ENCODE assay signal across 9 mouse cellular contexts in genomic region chr2:32436686-32437372, GRCm38 (mm10). TPM values are rescaled to one million over a fixed set of nuclear protein-coding genes. Genes with fewer than 3 reads are reported as not detected.
A peak's percentile ranks its signal among the peaks of the same experiment; 100 is the strongest.
DNase-seq lines count a peak whose midpoint lies in the region; ATAC-seq and TF ChIP-seq lines count a peak whose summit lies in the region.
"Had no signal": no experiment of that assay in that cellular context is flagged by ENCODE, and none has a peak within 500 bp of the region (broad histone marks: within the 10 kb centered on the region; RNA-seq: fewer than 3 reads in every experiment).

No protein-coding gene starts in this region.

- H3K27me3 ChIP-seq in embryonic facial prominence, embryonic 15.5 days, result no peaks in the 10 kb centered on the region
- H3K27me3 ChIP-seq in hindbrain, postnatal 0 days (ENCODE audit: insufficient read depth, low read length), result no peaks in the 10 kb centered on the region

- H3K27ac ChIP-seq in embryonic facial prominence, embryonic 15.5 days (replicated peaks), result peak overlapping the region; percentile 36
- peak overlapping the region; percentile 71 for H3K27ac ChIP-seq in hindbrain, postnatal 0 days
- H3K27ac ChIP-seq: macrophage had no signal

- TF ChIP-seq CTCF in hindbrain, postnatal 0 days (IDR thresholded peaks at IDR 0.05; ENCODE audit: low read depth), result no peak

- no peak overlapping the region for H3K4me3 ChIP-seq in embryonic facial prominence, embryonic 15.5 days (replicated peaks)
- H3K4me3 ChIP-seq in hindbrain, postnatal 0 days (ENCODE audit: low read length), result no peak overlapping the region

- no peaks in the 10 kb centered on the region for H3K9me3 ChIP-seq in embryonic facial prominence, embryonic 15.5 days (replicated peaks)
- H3K9me3 ChIP-seq in hindbrain, postnatal 0 days (ENCODE audit: low read length), result no peaks in the 10 kb centered on the region

- DNase-seq in Muller cell, postnatal 12 days (ENCODE audit: inconsistent ontology term), result peak; percentile 98
- DNase-seq in hindbrain, postnatal 0 days (ENCODE audit: low spot score), result peak; percentile 42
- peak; percentile 81 for DNase-seq in lung, postnatal 25 days (ENCODE audit: low spot score)
- no peak for DNase-seq in frontal cortex, postnatal 36 days (ENCODE audit: low spot score in 2 of 2)
- DNase-seq in spleen, postnatal 36 days (ENCODE audit: low spot score in 2 of 2), result no peak
- no peak for DNase-seq in frontal cortex, postnatal 10 days (ENCODE audit: low spot score in 2 of 2)
- no peak for DNase-seq in layer of hippocampus, adult 18-20 months (ENCODE audit: low spot score in 2 of 2)

- H3K36me3 ChIP-seq in embryonic facial prominence, embryonic 15.5 days, result no peaks in the 10 kb centered on the region
- H3K36me3 ChIP-seq in hindbrain, postnatal 0 days (ENCODE audit: insufficient read depth, low read length), result no peaks in the 10 kb centered on the region

- 51% methylated on average over 3 of the region's 3 CpGs for WGBS in embryonic facial prominence, embryonic 15.5 days
- 43% methylated on average over 3 of the region's 3 CpGs for WGBS in hindbrain, postnatal 0 days

- no peak overlapping the region for H3K4me2 ChIP-seq in embryonic facial prominence, embryonic 15.5 days (replicated peaks)
- no peak overlapping the region for H3K4me2 ChIP-seq in hindbrain, postnatal 0 days (ENCODE audit: low read depth, low read length)

- ATAC-seq in embryonic facial prominence, embryonic 15.5 days (ENCODE audit: insufficient number of reproducible peaks, low FRiP score, low TSS enrichment, low read depth), result no peak
- ATAC-seq in hindbrain, postnatal 0 days, result peak; percentile 80

- peaks cover 34% of the 10 kb centered on the region for H3K4me1 ChIP-seq in embryonic facial prominence, embryonic 15.5 days
- peaks cover 5% of the 10 kb centered on the region; the same call in 1 of the 2 replicates for H3K4me1 ChIP-seq in hindbrain, postnatal 0 days (ENCODE audit: insufficient read depth, low read length)

- H3K9ac ChIP-seq in embryonic facial prominence, embryonic 15.5 days, result no peak overlapping the region
- H3K9ac ChIP-seq in hindbrain, postnatal 0 days (replicated peaks; ENCODE audit: low read length), result no peak overlapping the region

RNA-seq across cellular contexts. Expression of gene Naif1, which starts 13.4 kb away (rescaled TPM):
- 6.2 and 6.5 TPM in 2 replicates for polyA plus RNA-seq in embryonic facial prominence, embryonic 15.5 days (2015; fragmentation: Nextera tagmentation; extraction: Ambion mirVana)
- 3.1 and 3.7 TPM in 2 replicates for total RNA-seq in hindbrain, postnatal 0 days (2014; rRNA removed)
- polyA plus RNA-seq in hindbrain, postnatal 0 days (2015; fragmentation: Nextera tagmentation; extraction: Ambion mirVana), result 2.9 and 3.0 TPM in 2 replicates
- 1 to 10 TPM; 4.6 to 4.8 TPM for total RNA-seq in layer of hippocampus, adult 18-20 months (2021)

RNA-seq across cellular contexts. Expression of gene Slc25a25, which starts 14.4 kb away (rescaled TPM):
- polyA plus RNA-seq in embryonic facial prominence, embryonic 15.5 days (2015; fragmentation: Nextera tagmentation; extraction: Ambion mirVana), result 20.8 and 22.1 TPM in 2 replicates
- 64.3 and 69.6 TPM in 2 replicates for total RNA-seq in hindbrain, postnatal 0 days (2014; rRNA removed)
- 44.4 and 46.4 TPM in 2 replicates for polyA plus RNA-seq in hindbrain, postnatal 0 days (2015; fragmentation: Nextera tagmentation; extraction: Ambion mirVana)
- total RNA-seq in layer of hippocampus, adult 18-20 months (2021), result 10 to 100 TPM; 57.2 to 59.5 TPM

RNA-seq across cellular contexts. Expression of gene Ptges2, which starts 41.1 kb away (rescaled TPM):
- 28.3 and 29.8 TPM in 2 replicates for polyA plus RNA-seq in embryonic facial prominence, embryonic 15.5 days (2015; fragmentation: Nextera tagmentation; extraction: Ambion mirVana)
- total RNA-seq in hindbrain, postnatal 0 days (2014; rRNA removed), result 41.3 and 45.5 TPM in 2 replicates
- polyA plus RNA-seq in hindbrain, postnatal 0 days (2015; fragmentation: Nextera tagmentation; extraction: Ambion mirVana), result 55.6 and 57.0 TPM in 2 replicates
- total RNA-seq in layer of hippocampus, adult 18-20 months (2021), result 10 to 100 TPM; 35.1 to 41.4 TPM

RNA-seq across cellular contexts. Expression of gene Lcn2, which starts 48.8 kb away (rescaled TPM):
- 5.6 and 6.5 TPM in 2 replicates for polyA plus RNA-seq in embryonic facial prominence, embryonic 15.5 days (2015; fragmentation: Nextera tagmentation; extraction: Ambion mirVana)
- 0.31 and 0.58 TPM in 2 replicates for total RNA-seq in hindbrain, postnatal 0 days (2014; rRNA removed)
- 0.80 and 0.93 TPM in 2 replicates for polyA plus RNA-seq in hindbrain, postnatal 0 days (2015; fragmentation: Nextera tagmentation; extraction: Ambion mirVana)
- under 1 TPM in 1 of 2 experiments, not detected in 1; 0.51 TPM for total RNA-seq in layer of hippocampus, adult 18-20 months (2021)

RNA-seq across cellular contexts. Expression of gene 1110008P14Rik, which starts 55.1 kb away (rescaled TPM):
- 71.6 and 71.9 TPM in 2 replicates for polyA plus RNA-seq in embryonic facial prominence, embryonic 15.5 days (2015; fragmentation: Nextera tagmentation; extraction: Ambion mirVana)
- 458 and 481 TPM in 2 replicates for total RNA-seq in hindbrain, postnatal 0 days (2014; rRNA removed)
- polyA plus RNA-seq in hindbrain, postnatal 0 days (2015; fragmentation: Nextera tagmentation; extraction: Ambion mirVana), result 220 and 233 TPM in 2 replicates
- 100 to 1,000 TPM; 153 to 155 TPM for total RNA-seq in layer of hippocampus, adult 18-20 months (2021)

Comparison
In these comparisons a context has a peak if more than half of its experiments do, and no peak if none do; other contexts are left out.
1. DNase-seq: peak in Muller cell, postnatal 12 days (single experiment), hindbrain, postnatal 0 days (single experiment) and lung, postnatal 25 days (single experiment); none in frontal cortex, postnatal 36 days (0 of 2), spleen, postnatal 36 days (0 of 2), frontal cortex, postnatal 10 days (0 of 2) and layer of hippocampus, adult 18-20 months (0 of 2).